Mouse (Mus musculus) testis, adult 2 months (tissue): ENCODE measurements around the gene Max. TPM values are rescaled to one million over a fixed set of nuclear protein-coding genes. Genes with fewer than 3 reads are reported as not detected.

Experiments used
- H3K27ac ChIP-seq: fragments of 200-500 bp; 2 replicates; pipeline ENCODE4 v1.5.1; 2012; ENCODE audit warnings: low read depth, low read length; ENCODE audit not compliant: control insufficient read depth, insufficient read depth
- H3K27me3 ChIP-seq: fragments of 200-500 bp; 2 replicates; pipeline ENCODE4 v1.6.1; 2012; ENCODE audit warnings: mild to moderate bottlenecking, low read length, moderate library complexity; ENCODE audit not compliant: control insufficient read depth, insufficient read depth
- H3K36me3 ChIP-seq: fragments of 200-500 bp; 2 replicates; pipeline ENCODE4 v1.6.1; 2012; ENCODE audit warnings: mild to moderate bottlenecking, low read length; ENCODE audit not compliant: control insufficient read depth, insufficient read depth
- H3K4me1 ChIP-seq: fragments of 200-500 bp; 2 replicates; pipeline ENCODE4 v1.6.1; 2012; ENCODE audit warnings: low read length; ENCODE audit not compliant: control insufficient read depth, insufficient read depth
- H3K4me3 ChIP-seq: fragments of 200-500 bp; 2 replicates; pipeline ENCODE4 v1.5.1; 2012; ENCODE audit warnings: low read depth, mild to moderate bottlenecking, low read length, moderate library complexity, mixed read lengths; ENCODE audit not compliant: control insufficient read depth
- CTCF ChIP-seq: fragments of 200-500 bp; IDR thresholded peaks from 2 replicates; pipeline ENCODE4 v1.5.1; 2012; ENCODE audit warnings: low read depth, mild to moderate bottlenecking, inconsistent platforms, low read length, moderate library complexity; ENCODE audit not compliant: control insufficient read depth, insufficient read depth, insufficient replicate concordance
- POLR2A ChIP-seq: fragments of 200-500 bp; IDR thresholded peaks from 2 replicates; pipeline ENCODE4 v1.6.1; 2012; ENCODE audit warnings: low read depth, mild to moderate bottlenecking, inconsistent platforms, low read length, moderate library complexity; ENCODE audit not compliant: control insufficient read depth
- polyA plus RNA-seq: library from polyadenylated mRNA; depleted of rRNA; stranded (reverse); fragments of >200 nt; gene quantifications from 2 replicates; pipeline ENCODE4 v1.2.3, GENCODE M21; 2012

Gene Max
- polyA plus RNA-seq, 1 experiment: 9.8 TPM

- H3K27ac ChIP-seq: no peak overlapping the region
- H3K36me3 ChIP-seq: no peaks in the 10 kb centered on the region
- H3K4me1 ChIP-seq: no peaks in the 10 kb centered on the region; the same call in 1 of the 2 replicates
- no peak for TF ChIP-seq POLR2A
- no peak for TF ChIP-seq CTCF
- H3K27me3 ChIP-seq: no peaks in the 10 kb centered on the region
- no peak overlapping the region for H3K4me3 ChIP-seq
Measured at GRCm38 (mm10) chr12:77000705-77001284, 38.8 kb upstream of the Max start.

- Histone ChIP-seq H3K4me1 (no peaks in the 10 kb centered on the region; the same call in 1 of the 2 replicates), H3K36me3 (no peaks in the 10 kb centered on the region), H3K27me3 (no peaks in the 10 kb centered on the region), H3K4me3 (no peak overlapping the region), H3K27ac (no peak overlapping the region)
- TF ChIP-seq CTCF (peak; percentile 42; the same call in 1 of the 2 replicates), POLR2A (no peak)
Measured at GRCm38 (mm10) chr12:77000096-77000704, 38.2 kb upstream of the Max start.

- H3K4me3 ChIP-seq: no peak overlapping the region
- H3K4me1 ChIP-seq: no peaks in the 10 kb centered on the region; the same call in 1 of the 2 replicates
- no peaks in the 10 kb centered on the region for H3K36me3 ChIP-seq
- H3K27me3 ChIP-seq: no peaks in the 10 kb centered on the region
- TF ChIP-seq POLR2A (no peak), CTCF (no peak)
- H3K27ac ChIP-seq: no peak overlapping the region
Measured at GRCm38 (mm10) chr12:76994766-76995165, 32.8 kb upstream of the Max start.

- H3K4me3 ChIP-seq: no peak overlapping the region
- no peaks in the 10 kb centered on the region for H3K36me3 ChIP-seq
- no peak for TF ChIP-seq CTCF
- no peak for TF ChIP-seq POLR2A
- no peak overlapping the region for H3K27ac ChIP-seq
- no peaks in the 10 kb centered on the region for H3K4me1 ChIP-seq
- H3K27me3 ChIP-seq: no peaks in the 10 kb centered on the region
Measured at GRCm38 (mm10) chr12:76992891-76993529, 31.0 kb upstream of the Max start.

- H3K4me3 ChIP-seq: no peak overlapping the region
- H3K36me3 ChIP-seq: no peaks in the 10 kb centered on the region
- H3K27me3 ChIP-seq: no peaks in the 10 kb centered on the region
- no peak overlapping the region for H3K27ac ChIP-seq
- no peaks in the 10 kb centered on the region for H3K4me1 ChIP-seq
- TF ChIP-seq POLR2A (no peak), CTCF (no peak)
Measured at GRCm38 (mm10) chr12:76982818-76983471, 20.9 kb upstream of the Max start.

- no peak for TF ChIP-seq POLR2A
- TF ChIP-seq CTCF: no peak
- Histone ChIP-seq H3K27ac (no peak overlapping the region), H3K36me3 (no peaks in the 10 kb centered on the region), H3K4me3 (no peak overlapping the region), H3K4me1 (no peaks in the 10 kb centered on the region), H3K27me3 (no peaks in the 10 kb centered on the region)
Measured at GRCm38 (mm10) chr12:76979530-76979929, 17.5 kb upstream of the Max start.

GRCm38 (mm10) chr12:76972669-76973068, 10.7 kb upstream of the Max start:
- no peaks in the 10 kb centered on the region for H3K36me3 ChIP-seq
- H3K27me3 ChIP-seq: no peaks in the 10 kb centered on the region
- H3K4me3 ChIP-seq: no peak overlapping the region
- no peak overlapping the region; the same call in 1 of the 2 replicates for H3K27ac ChIP-seq
- H3K4me1 ChIP-seq: peaks cover 7% of the 10 kb centered on the region
- TF ChIP-seq CTCF (no peak), POLR2A (no peak)
